Mouse (Mus musculus): ENCODE measurements around the gene Gm44965. TPM values are rescaled to one million over a fixed set of nuclear protein-coding genes. Genes with fewer than 3 reads are reported as not detected.

Gm44965 gene
- total and polyA plus RNA-seq, 2 experiments from 2014 or later = not detected

GRCm38 (mm10) chr6:48645660-48646308 lies 52.0 kb downstream of the Gm44965 start:
- no peak overlapping the region for H3K27ac ChIP-seq (ENCODE audit: low read depth, low read length)
- DNase-seq = peak; percentile 77
- H3K27me3 ChIP-seq (ENCODE audit: insufficient read depth, low read length) = no peaks in the 10 kb centered on the region
- 13% methylated on average over 12 of the region's 12 CpGs for WGBS
- H3K4me3 ChIP-seq (ENCODE audit: low read depth, low read length) = no peak overlapping the region
- no peak overlapping the region for H3K9ac ChIP-seq
- ATAC-seq = peak; percentile 53; the same call in 1 of the 2 replicates
- H3K9me3 ChIP-seq (ENCODE audit: low read length) = no peaks in the 10 kb centered on the region
- no peaks in the 10 kb centered on the region for H3K4me1 ChIP-seq (ENCODE audit: insufficient read depth)
- peak; percentile 87 for TF ChIP-seq CTCF (IDR thresholded peaks at IDR 0.05; ENCODE audit: low read depth)
- no peaks in the 10 kb centered on the region for H3K36me3 ChIP-seq (ENCODE audit: insufficient read depth)
- H3K4me2 ChIP-seq (ENCODE audit: low read depth) = no peak overlapping the region

- no peak overlapping the region for H3K9ac ChIP-seq
- 85% methylated on average over 4 of the region's 4 CpGs for WGBS
- no peak for TF ChIP-seq CTCF (IDR thresholded peaks at IDR 0.05; ENCODE audit: low read depth)
- no peak overlapping the region for H3K4me3 ChIP-seq (ENCODE audit: low read depth, low read length)
- H3K36me3 ChIP-seq (ENCODE audit: insufficient read depth) = no peaks in the 10 kb centered on the region
- H3K27ac ChIP-seq (ENCODE audit: low read depth, low read length) = no peak overlapping the region
- no peaks in the 10 kb centered on the region for H3K4me1 ChIP-seq (ENCODE audit: insufficient read depth)
- no peak for ATAC-seq
- no peak for DNase-seq
- no peaks in the 10 kb centered on the region for H3K27me3 ChIP-seq (ENCODE audit: insufficient read depth, low read length)
- H3K4me2 ChIP-seq (ENCODE audit: low read depth) = no peak overlapping the region
- no peaks in the 10 kb centered on the region for H3K9me3 ChIP-seq (ENCODE audit: low read length)
Observed at GRCm38 (mm10) chr6:48646309-48646690, 52.6 kb downstream of the Gm44965 start.

GRCm38 (mm10) chr6:48646995-48647394 lies 53.3 kb downstream of the Gm44965 start, which contains the start of gene Gimap8:
Gene Gimap8, plus strand, starts transcription at chr6:48647234.
- Histone ChIP-seq H3K27ac (ENCODE audit: low read depth, low read length) (no peak within 1 kb of the TSS), H3K4me2 (ENCODE audit: low read depth) (no peak within 1 kb of the TSS), H3K9me3 (ENCODE audit: low read length) (no peaks in the 10 kb centered on the region), H3K36me3 (ENCODE audit: insufficient read depth) (no peaks in the 10 kb centered on the region), H3K4me1 (ENCODE audit: insufficient read depth) (no peaks in the 10 kb centered on the region), H3K27me3 (ENCODE audit: insufficient read depth, low read length) (no peaks in the 10 kb centered on the region), H3K4me3 (ENCODE audit: low read depth, low read length) (no peak within 1 kb of the TSS), H3K9ac (no peak within 1 kb of the TSS)
- WGBS = 41% methylated on average over 3 of the region's 3 CpGs
- no peak for DNase-seq
- no peak for ATAC-seq
- TF ChIP-seq CTCF (IDR thresholded peaks at IDR 0.05; ENCODE audit: low read depth) = peak; percentile 46

- Histone ChIP-seq H3K27ac (ENCODE audit: low read depth, low read length) (no peak overlapping the region), H3K27me3 (ENCODE audit: insufficient read depth, low read length) (no peaks in the 10 kb centered on the region), H3K9me3 (ENCODE audit: low read length) (no peaks in the 10 kb centered on the region), H3K4me1 (ENCODE audit: insufficient read depth) (no peaks in the 10 kb centered on the region), H3K4me3 (ENCODE audit: low read depth, low read length) (no peak overlapping the region), H3K4me2 (ENCODE audit: low read depth) (no peak overlapping the region), H3K9ac (no peak overlapping the region), H3K36me3 (ENCODE audit: insufficient read depth) (no peaks in the 10 kb centered on the region)
- no peak for TF ChIP-seq CTCF (IDR thresholded peaks at IDR 0.05; ENCODE audit: low read depth)
- DNase-seq (no peak), ATAC-seq (no peak)
- WGBS = 91% methylated on average over 2 of the region's 2 CpGs
Observed at GRCm38 (mm10) chr6:48647611-48648010, 53.9 kb downstream of the Gm44965 start.

- H3K4me1 ChIP-seq (ENCODE audit: insufficient read depth) = no peaks in the 10 kb centered on the region
- ATAC-seq (no peak), DNase-seq (no peak)
- no peak overlapping the region for H3K4me3 ChIP-seq (ENCODE audit: low read depth, low read length)
- no peaks in the 10 kb centered on the region for H3K36me3 ChIP-seq (ENCODE audit: insufficient read depth)
- no peak overlapping the region for H3K4me2 ChIP-seq (ENCODE audit: low read depth)
- H3K27me3 ChIP-seq (ENCODE audit: insufficient read depth, low read length) = no peaks in the 10 kb centered on the region
- no peak for TF ChIP-seq CTCF (IDR thresholded peaks at IDR 0.05; ENCODE audit: low read depth)
- H3K9ac ChIP-seq = no peak overlapping the region
- H3K9me3 ChIP-seq (ENCODE audit: low read length) = no peaks in the 10 kb centered on the region
- WGBS = 87% methylated on average over 4 of the region's 4 CpGs
- no peak overlapping the region for H3K27ac ChIP-seq (ENCODE audit: low read depth, low read length)
Observed at GRCm38 (mm10) chr6:48648779-48649178, 55.0 kb downstream of the Gm44965 start.

- no peak for ATAC-seq
- TF ChIP-seq CTCF (IDR thresholded peaks at IDR 0.05; ENCODE audit: low read depth) = no peak
- H3K4me1 ChIP-seq (ENCODE audit: insufficient read depth) = no peaks in the 10 kb centered on the region
- no peaks in the 10 kb centered on the region for H3K36me3 ChIP-seq (ENCODE audit: insufficient read depth)
- no peaks in the 10 kb centered on the region for H3K9me3 ChIP-seq (ENCODE audit: low read length)
- no peak overlapping the region for H3K27ac ChIP-seq (ENCODE audit: low read depth, low read length)
- no peak overlapping the region for H3K9ac ChIP-seq
- H3K4me2 ChIP-seq (ENCODE audit: low read depth) = no peak overlapping the region
- DNase-seq = no peak
- no peaks in the 10 kb centered on the region for H3K27me3 ChIP-seq (ENCODE audit: insufficient read depth, low read length)
- 88% methylated on average over 9 of the region's 9 CpGs for WGBS
- no peak overlapping the region for H3K4me3 ChIP-seq (ENCODE audit: low read depth, low read length)
Observed at GRCm38 (mm10) chr6:48650041-48650440, 56.3 kb downstream of the Gm44965 start.

- DNase-seq (no peak), ATAC-seq (no peak)
- H3K9me3 ChIP-seq (ENCODE audit: low read length) = no peaks in the 10 kb centered on the region
- H3K4me1 ChIP-seq (ENCODE audit: insufficient read depth) = no peaks in the 10 kb centered on the region
- no peak overlapping the region for H3K9ac ChIP-seq
- no peak overlapping the region for H3K4me3 ChIP-seq (ENCODE audit: low read depth, low read length)
- H3K4me2 ChIP-seq (ENCODE audit: low read depth) = no peak overlapping the region
- H3K27me3 ChIP-seq (ENCODE audit: insufficient read depth, low read length) = no peaks in the 10 kb centered on the region
- H3K36me3 ChIP-seq (ENCODE audit: insufficient read depth) = no peaks in the 10 kb centered on the region
- no peak overlapping the region for H3K27ac ChIP-seq (ENCODE audit: low read depth, low read length)
- WGBS = 85% methylated on average over 5 of the region's 5 CpGs
- no peak for TF ChIP-seq CTCF (IDR thresholded peaks at IDR 0.05; ENCODE audit: low read depth)
Observed at GRCm38 (mm10) chr6:48658721-48659120, 65.0 kb downstream of the Gm44965 start.

All from forebrain, postnatal 0 days (tissue).